Mouse (Mus musculus) inflammation-experienced regulatory T-cells, adult 6 months (primary cell): ENCODE data around the gene Zbtb8a. TPM values are rescaled to one million over a fixed set of nuclear protein-coding genes. Genes with fewer than 3 reads are reported as not detected.
"Not testable (repeated sequence)": the region's sequence is repeated elsewhere in the genome, so short reads cannot be mapped to it uniquely, and the experiment has no call there.

ENCODE experiments used
- ATAC-seq: one replicate; pipeline ENCODE4 v1.8.0; 2017
- polyA plus RNA-seq, 3 experiments: library from polyadenylated mRNA; unstranded; fragments of 100-300 nt; shearing (Covaris generic); gene quantifications; one replicate each; pipeline ENCODE4 v1.2.1; 2017

Zbtb8a gene
- polyA plus RNA-seq, 3 experiments from 2014 or later: 3.0 to 6.6 (median 5.8) TPM

DNA sequence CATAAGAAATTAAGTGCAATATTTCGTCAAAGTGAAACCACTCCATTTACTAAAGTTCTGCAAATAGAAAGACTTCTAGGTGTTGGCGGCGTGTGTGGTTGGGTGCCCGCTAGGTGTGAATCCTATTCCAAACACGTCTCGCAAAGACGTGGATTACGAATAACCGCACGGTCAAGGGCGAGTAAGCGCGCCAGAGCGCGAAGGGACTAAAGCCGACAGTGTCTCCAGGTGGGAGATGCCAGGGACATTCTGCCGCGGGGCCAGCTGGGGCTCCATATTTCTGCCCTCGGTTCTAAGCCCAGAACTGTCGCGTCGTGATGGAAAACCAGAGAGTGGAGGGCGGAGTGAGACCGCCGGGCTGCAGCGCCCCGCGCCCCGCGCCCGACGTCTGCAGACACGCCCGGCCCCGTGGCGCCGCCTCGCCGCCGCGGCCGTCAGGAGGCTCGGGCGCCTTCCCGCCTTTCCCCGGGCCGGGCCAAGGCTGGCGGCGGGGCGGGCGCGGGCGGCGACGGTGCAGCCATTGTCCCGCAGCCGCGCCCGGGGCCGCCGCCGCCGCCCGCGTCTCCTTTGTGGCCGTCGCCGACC lies 863 bp downstream of the Zbtb8a start:
- ATAC-seq: peak; percentile 30

DNA sequence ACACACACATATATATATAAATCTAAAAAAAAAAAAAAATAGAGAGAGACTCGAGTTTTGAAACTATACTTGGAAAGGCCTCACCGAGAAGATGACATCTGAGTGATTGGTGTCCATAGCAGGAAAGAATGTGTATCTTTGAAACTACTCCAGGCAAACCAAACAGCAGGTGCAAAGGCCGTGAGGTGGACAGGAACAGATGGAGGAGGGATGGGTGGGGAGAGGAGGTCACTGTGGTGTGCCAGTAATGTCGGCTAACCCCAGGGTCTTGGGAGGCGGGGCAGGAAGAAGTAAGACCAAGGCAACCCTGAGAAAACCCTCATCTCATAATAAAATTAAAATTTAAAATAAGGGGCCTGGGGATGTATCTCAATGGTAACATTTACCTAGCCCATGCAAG lies 2.1 kb downstream of the Zbtb8a start:
- ATAC-seq: no peak

DNA sequence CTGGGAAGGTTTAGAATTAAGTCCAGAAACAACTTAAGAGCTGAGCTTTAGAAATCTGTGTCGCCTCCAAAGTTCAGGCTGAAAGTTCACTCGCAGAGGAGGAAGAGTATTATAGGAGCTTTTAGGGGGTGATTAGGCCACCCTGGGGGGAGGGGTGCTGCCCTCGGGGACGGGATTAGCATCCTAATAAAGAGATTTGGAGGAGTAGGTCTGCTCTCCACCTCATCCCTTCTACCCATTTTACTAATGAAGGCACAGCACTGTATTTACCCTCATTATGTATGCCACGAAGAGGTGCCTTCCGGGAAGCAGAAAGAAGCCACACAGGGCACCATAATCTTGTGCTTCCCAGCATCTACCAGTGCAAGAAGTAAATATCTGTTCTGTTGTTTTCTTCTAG lies 2.9 kb downstream of the Zbtb8a start:
- no peak for ATAC-seq

DNA sequence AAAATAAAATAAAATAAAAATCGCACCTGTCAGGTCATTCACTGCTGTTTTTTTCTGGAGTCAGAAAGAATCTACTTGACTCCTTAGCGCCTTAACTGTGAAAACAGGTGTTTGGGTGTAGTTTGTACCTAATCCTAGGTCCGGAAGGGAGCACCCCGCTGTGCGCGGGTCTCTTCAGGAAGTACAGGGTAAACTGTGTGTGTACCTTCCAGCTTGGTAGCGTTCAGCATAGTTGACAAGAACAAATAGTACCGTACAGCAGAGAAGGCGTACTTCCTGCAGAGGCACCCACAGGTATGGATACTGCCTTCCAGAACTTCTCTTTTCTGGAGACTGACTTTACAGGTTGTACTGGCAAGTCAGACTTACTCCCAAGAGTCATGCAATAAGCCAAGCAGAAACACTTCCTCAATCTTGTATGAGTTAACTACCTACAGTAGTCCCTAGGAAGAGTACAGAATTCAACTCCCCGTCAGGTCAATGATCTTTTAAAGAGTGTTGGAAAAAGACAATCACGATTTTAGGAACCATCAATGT lies 3.6 kb downstream of the Zbtb8a start:
- ATAC-seq: no peak

DNA sequence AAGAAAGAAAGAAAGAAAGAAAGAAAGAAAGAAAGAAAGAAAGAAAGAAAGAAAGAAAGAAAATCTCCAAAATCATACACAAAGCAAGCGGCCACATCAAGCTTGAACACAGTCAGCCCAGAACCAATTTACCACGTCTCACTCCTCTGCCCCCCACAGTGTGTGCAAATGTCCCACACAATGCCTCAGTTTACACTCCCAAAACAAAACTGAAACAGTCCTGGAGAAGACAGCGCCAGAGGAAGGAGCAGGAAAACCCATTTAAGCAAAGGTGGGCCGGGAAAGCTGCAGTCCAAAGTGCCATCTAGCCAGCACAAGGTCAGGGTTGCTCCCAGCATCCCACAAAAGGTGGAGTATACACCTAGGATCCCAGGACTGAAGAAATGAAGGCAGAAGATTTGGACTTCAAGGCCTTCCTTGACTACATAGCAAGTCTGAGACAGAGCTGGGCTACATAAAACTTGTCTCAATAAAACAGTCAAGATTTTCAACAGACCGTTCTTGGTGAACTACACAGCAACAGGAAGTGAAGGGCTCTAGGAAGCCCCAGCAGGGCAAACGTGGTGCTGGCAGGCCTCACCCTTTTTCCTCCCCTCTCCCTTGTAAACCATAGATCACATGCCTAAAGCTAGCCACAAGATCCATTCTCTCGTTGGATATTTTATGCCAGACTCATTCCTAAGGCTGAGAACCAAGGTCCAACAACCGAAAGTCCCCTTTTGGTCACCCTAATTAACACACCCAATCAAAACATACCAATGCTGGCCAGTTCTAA lies 4.5 kb downstream of the Zbtb8a start:
- ATAC-seq: peak; percentile 53

DNA sequence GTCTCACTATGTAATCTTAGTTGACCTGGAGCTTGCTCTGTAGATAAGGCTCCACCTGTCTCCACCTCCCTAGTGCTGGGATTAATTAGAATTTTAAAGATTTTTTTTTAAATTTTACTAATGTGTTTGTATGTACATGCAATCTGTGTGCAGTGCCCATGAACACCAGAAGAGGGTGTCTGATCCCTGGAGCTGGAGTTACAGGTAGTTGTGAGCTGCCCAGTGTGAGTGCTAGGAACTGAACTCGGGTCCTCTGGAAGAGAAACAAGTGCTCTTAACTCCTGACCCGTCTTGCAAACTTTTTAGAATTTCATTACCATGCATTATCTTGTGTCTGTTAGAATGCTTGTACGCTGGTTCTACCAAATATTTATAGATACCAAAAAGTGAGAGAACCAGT lies 6.5 kb downstream of the Zbtb8a start:
- ATAC-seq: no peak

DNA sequence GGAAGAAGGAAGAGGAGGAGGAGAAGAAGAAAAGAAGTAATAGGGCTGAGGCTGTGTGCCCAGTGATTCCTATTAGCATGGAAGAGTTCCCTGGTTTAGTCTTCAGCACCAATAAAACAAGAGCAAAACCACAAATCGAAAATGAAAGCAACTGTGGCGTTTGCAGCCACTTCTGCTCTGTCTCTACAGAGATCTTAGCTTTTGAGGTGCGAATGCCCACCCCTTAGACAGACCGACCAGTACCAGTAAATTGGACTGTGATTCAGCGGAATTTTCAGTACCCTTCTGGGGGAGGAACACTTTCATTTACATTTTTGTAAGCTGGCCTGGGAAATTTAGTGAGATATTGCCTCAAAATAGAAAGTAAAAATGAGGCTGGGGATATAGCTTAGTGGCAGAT lies 12.7 kb downstream of the Zbtb8a start:
- ATAC-seq: peak; percentile 90

DNA sequence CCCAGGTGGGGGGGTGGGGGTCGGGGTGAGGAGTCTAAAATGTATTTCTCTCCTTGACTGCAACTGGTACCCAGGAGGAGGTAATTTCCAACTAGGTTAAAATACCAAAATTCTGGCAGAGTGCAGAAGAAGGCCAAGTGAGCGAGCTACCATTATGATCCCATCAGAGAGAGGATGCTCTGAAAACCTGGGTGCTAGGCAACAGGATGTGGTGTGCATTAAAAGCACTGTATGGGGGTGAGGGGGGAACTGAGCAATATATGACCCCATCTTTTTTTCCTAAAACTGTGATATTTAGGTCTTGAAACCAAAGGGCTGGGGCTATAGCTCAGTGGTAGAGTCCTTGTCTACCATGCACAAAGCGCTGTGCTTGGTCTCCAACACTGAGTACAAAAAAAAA lies 13.5 kb downstream of the Zbtb8a start:
- ATAC-seq: peak; percentile 68

DNA sequence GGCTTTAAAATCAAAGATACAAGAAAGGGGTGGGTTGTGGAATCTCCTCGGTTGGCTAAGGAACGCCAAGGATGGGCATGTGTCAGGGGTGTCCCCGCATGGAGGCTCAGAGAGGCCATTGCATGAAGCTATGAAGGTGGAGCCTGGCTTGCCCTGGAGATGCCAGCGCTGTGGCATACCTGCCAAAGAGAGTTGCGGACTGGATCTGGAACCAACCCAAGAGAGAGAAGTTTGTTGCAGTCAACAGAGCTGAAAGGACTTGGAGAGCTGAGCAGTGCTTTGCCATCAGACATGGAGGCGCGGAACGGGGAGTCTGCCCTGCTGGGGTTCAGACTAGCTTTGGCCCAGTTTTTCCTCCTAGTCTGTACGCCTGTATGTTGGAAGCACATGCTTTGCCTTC lies 14.5 kb downstream of the Zbtb8a start:
- no peak for ATAC-seq

DNA sequence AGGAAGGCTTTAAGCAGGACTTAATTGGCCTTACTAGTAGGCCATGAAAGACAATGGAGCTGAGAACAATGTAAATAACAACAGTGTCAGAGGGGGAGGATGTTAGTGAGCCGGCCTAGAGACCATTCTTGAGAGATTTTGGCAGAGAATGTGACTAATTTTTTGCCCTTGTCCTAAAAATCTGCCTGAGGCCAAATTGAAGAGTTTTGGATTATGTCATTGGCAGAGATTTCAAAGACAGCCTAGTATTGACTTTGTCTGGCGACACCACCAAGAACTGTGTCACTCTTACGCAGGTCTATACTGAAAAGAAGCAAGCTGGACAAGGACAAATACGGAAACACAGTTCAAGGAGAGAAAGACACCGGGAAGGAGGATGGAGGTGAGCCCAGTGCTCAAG lies 15.1 kb downstream of the Zbtb8a start:
- ATAC-seq: no peak

DNA sequence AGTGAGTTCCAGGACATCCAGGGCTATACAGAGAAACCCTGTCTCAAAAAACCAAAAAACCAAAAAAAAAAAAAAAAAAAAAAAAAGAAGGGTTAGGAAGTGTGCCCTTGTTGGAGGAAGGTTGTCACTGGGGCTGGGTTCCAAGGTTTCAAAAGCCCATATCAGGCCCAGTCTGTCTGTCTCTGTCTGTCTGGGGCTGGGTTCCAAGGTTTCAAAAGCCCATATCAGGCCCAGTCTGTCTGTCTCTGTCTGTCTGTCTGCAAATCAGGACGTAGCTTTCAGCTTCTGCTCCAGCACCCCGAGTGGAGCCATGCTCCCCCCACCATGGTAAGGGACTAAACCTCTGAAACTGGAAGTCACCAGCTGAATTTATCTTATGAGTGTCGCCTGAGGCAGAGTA lies 15.7 kb downstream of the Zbtb8a start:
- not testable (repeated sequence) for ATAC-seq

DNA sequence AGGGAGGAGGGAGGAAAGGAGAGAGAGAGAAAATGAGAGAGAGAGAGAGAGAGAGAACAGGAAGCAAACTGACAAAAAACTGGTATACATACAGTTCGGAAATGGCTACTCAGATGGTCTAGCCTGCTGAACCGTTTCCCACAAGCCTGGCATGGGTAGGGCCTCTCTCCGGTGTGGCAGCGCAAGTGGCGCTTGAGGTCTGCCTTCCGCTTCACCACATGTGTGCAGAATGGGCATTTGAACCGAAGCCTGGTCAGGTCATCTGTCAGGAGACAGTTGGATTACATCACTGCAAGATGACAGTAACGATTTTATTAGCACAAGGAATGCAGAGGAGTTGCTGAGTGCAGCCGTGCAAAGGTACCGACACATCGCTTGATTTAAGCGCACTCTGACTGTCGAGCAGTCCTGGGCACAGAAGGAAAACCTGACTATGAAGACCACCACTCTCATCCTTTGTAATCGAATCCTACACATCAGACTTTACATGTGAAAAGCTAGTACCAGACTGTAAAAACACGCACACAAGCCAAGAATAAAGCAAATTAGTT lies 20.2 kb downstream of the Zbtb8a start:
- no peak for ATAC-seq

DNA sequence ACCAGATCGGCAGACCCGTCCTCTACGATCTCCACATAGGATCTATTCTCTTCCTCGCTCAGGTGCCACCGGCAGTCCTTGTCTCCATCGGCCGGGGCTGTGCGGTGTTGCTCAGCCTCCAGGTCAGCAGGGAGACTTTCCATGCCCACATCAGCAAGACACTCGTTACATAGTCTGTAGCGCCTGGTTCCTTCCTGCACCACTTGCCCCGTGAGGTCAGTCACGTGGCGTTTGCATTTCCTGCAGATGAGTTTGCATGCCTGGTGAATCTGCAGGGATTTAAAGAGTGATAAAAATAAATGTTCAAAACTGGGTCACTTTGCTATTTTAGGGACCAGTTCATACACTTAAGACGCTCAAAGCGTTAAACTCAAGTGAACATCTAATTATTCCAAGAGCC lies 23.7 kb downstream of the Zbtb8a start:
- ATAC-seq: peak; percentile 46

DNA sequence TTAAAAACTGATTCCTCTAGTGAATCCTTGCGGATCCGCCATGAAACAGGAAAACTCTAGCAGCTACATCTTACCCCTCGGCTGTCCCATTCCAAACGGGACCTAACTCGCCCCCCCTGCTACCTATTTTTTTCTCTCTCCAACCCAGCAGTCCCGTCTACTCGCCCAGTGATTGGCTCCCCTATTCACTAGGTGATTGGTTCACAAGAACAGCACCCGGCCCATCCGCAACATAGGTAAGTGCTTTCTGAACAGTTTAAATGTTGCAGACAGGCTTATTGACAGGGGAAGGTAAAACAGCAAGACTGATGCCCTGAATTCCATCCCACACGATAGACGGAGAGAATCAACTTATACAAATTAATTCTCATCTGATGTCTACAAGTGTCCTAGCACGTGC lies 24.7 kb downstream of the Zbtb8a start:
- no peak for ATAC-seq

DNA sequence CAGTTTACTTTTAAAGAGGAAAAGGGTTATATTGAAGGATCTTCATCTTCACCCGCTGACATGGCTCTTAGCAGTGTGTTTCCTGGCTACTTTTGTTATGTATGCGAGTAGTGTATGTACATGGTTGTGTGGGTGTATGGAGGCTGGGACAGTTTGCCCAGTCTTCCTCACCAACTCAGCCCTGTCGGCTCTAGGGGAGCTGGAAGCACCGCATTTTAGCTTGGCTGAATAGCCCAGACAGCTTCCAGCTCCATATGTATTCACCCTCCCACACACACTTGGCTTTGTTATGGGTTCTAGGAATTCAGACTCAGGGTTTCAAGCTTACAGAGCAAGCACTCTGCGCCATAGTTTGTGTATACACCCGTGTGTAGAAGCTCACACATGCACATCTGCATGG lies 26.8 kb downstream of the Zbtb8a start:
- ATAC-seq: no peak

DNA sequence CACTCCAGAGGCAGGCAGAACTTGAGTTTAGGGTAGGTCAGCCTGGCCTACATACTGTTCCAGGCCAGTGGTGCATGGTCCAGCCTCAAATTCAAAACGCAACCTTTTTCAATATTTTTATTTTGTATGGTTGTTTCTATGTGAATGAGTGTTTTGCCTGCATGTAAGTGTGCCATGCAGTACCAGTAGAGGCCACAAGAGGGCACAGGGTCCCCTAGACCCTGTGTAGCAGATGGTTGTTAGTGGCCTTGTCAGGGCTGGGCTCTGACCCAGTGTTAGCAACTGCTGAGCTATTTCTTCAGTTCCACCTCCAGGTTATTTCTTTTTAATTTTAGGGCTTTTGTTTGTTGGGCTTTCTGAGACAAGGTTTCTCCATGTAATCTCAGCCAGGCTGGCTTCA lies 27.3 kb downstream of the Zbtb8a start:
- ATAC-seq: peak; percentile 46

DNA sequence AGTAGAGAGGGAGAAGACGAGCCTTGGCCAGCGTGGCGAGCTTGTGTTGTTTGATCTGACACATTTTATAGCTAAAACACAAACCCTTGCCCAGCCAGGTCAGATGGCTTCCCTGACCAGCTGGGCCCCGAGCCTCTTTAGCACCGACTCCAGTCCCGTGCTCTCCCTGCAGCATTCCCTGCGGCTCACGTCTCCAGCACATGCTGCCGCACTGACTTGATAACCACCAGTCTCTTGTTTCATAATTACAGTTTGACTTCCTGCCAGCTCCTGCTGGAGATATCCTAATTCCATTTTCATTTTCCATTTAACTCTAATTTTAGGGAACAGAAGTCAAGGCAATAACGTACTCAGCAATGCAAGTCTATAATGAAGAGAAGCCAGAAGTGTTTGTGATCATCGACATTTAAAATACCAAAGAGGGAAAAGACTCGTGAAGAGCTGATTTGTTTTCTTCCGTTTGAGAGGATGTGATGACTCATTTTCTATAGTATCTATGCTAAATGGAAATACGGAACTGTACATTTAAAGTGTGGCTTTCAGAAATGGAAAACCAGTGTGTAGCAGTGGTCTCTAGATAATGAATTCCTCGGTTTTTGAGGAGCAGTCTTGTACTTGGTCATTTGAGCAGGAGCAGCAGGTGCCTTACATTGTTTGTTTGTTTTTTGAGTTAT lies 31.3 kb downstream of the Zbtb8a start:
- no peak for ATAC-seq

DNA sequence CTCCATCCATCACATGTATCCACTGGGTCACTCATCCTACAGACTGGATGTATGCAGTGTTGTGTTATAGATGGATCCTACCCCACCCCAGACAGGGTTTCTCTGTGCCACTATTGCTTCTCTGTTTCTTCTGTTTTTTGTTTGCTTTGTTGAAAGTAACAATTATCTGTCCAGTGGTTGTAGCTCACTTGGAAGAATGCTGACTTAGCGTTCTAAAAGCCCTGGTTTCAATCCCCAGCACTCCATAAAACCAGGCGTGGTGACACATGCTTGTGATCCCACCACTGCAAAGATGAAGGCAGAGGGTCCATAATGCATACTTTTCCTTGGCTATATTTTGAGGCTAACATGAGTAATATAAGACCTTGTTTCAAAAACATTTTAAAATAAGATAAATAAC lies 35.2 kb downstream of the Zbtb8a start:
- no peak for ATAC-seq

DNA sequence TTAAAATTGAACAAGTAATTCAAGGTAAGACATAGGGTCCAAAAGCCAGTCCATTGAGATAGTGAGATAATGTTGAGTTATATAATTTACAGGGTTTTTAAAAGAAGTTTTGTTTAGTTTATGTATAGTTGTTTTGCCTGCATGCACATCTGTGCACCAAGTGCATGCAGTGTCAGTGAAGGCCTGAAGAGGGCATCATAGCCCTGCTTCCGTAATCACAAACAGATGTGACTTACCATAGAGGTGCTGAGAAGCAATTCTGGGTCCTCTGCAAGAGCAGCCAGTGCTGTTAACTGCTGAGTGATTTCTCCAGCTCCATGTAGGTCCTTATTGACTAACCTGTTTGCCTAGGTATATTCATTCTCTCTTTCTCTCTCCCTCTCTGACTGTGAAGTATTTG lies 36.0 kb downstream of the Zbtb8a start:
- ATAC-seq: no peak

DNA sequence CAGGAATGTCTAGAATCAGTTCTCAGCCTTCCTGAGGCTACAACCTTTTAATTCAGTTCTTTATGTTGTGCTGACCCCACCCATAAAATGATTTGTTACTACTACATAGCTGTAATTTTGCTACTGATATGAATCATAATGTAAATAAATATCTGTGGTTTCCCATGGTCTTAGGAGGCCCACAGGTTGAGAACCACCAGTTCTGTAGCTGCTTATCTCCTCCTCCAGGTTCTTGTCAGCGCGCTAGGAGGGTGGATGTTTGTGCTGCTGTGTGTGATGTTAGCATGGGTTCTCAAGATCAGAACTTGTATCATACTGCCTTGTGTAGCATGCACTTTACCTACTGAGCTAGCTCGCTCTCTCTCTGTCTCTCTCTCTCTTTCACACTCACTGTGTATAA lies 38.2 kb downstream of the Zbtb8a start:
- ATAC-seq: no peak

DNA sequence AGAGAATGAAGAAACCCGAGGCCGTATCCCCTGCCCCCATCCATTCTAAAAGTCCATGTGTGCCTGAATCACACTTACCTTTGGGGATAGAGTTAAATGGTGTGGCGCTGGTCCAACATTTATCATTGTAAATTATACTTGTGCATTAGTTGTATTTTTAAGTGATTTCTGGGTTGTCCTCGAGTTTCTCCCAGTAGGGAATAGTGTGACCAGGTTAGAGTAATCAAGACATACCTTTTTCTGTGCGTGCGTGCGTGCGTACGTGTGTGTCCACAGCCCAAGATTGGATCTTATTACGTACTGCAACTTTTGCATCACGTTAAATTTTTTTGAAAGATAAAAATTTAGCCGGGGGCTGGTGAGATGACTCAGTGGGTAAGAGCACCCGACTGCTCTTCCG lies 41.6 kb downstream of the Zbtb8a start:
- ATAC-seq: no peak

DNA sequence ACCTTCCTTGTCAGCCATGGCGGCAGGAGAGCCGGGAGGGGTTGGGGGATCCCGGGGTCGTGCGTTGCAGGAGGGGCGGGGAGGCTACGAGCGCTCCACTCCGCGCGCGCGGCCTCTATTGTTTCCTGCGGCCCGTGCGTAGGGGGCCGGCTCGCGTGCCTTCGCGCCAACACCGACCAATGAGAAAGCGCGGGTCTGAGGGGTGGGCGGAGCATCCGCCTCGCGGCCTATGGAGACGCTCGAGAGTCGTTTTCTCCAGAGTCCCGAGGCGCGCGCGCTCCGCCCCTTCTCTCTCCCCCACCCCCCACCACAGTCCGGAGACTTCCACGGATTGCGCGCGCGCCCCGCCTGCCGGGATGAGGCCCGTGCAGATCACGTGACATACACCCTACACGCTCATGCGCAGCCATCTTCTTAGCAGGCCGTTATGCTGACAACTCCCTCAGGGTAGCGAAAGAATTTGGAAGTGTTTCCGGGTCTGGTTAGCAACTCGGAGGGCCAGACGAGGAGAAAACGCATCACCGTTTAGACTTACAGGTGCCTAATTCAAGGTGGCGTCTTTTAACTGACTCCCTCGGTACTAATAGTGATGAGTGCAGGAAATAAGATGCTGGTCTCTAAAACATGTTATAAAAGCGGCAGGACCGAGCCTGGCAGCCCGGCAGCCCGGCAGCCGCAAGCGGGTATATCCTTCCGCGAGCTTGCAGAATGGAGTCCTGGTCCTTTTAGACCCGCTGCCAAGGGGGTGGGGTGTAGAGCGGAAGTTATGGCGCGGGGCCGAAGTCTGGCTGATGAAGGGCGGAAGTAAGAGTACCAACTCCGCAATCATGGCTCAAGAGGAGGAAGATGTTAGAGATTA lies 42.5 kb downstream of the Zbtb8a start, which contains the start of the genes Rbbp4 and Zbtb8os:
Gene Rbbp4, minus strand, starts transcription at position 155 of the 859 bp plus-strand sequence.
Gene Zbtb8os, plus strand, starts transcription at position 480 of the 859 bp plus-strand sequence.
- ATAC-seq: peak; percentile 92
